Mouse (Mus musculus) fibroblast of lung, adult 2 months (primary cell): ENCODE measurements around the gene 4930550L24Rik.

Experiments used
- DNase-seq: peaks from one replicate; pipeline ENCODE4 v3.0.0-alpha.2; 2011; ENCODE audit warnings: low read depth

The 4930550L24Rik gene

GRCm38 (mm10) chrX:58909060-58909459, at the start of gene 4930550L24Rik:
TSS of gene 4930550L24Rik (plus strand) at chrX:58909360.
- DNase-seq, result no peak

GRCm38 (mm10) chrX:58900753-58901152, 8.4 kb upstream of the 4930550L24Rik start:
- no peak for DNase-seq

DNA sequence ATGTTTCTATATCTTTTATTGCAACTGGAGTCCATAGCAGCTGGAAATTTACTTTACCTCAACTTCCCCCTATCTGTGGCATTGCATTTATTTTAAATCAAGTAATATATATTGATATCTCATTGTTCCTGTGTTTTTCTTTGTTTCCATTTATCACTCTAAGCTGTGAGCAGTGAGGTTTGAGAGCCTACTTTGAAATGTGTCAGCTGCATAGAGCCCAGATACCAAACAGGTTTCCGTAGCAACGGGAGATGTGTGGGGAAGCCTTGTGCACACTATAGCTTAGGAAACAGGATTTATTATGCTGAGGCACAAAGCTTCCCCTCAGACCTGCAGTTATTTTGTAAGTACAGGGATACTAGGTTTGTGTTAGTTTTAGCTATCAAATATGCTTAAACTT, 58.8 kb downstream of the 4930550L24Rik start:
- no peak for DNase-seq
